Mouse (Mus musculus): ENCODE measurements around the gene Mia2.

DNA sequence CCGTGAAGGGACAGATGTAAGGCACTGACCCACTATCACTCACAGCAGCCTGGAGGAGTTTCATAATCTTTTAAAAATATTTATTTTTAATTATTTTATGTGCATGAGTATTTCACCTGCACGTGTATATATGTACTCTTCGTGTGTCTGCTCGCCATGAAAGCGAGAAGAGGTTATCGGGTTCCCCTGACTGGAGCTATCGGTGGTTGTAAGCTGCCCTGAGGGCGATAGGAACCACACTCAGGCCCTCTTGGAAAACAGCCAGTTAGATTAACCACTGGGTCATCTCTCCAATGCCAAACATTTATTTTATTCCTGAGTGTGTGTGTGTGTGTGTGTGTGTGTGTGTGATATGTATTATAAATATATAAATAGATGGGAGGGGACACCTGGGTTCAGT, 30.8 kb upstream of the Mia2 start:
- no peak for TF ChIP-seq CTCF (IDR thresholded peaks at IDR 0.05; ENCODE audit: borderline replicate concordance, insufficient read depth, low read depth, low read length)
- TF ChIP-seq POLR2A (IDR thresholded peaks at IDR 0.05; ENCODE audit: borderline replicate concordance, insufficient read depth, low read length): no peak

All from cerebellum, adult 2 months (tissue).